Mouse (Mus musculus) cerebral cortex, adult 2 months (tissue): Measurements from ENCODE around the gene Itgb3bp.

ENCODE experiments used
- WGBS: fragments of 180-500 bp; shearing (Covaris S2); methylation state at CpG from one replicate; pipeline ENCODE4 v1.1.7; 2018; 5-methylcytosine and 5-hydroxymethylcytosine counted together

The Itgb3bp gene

DNA sequence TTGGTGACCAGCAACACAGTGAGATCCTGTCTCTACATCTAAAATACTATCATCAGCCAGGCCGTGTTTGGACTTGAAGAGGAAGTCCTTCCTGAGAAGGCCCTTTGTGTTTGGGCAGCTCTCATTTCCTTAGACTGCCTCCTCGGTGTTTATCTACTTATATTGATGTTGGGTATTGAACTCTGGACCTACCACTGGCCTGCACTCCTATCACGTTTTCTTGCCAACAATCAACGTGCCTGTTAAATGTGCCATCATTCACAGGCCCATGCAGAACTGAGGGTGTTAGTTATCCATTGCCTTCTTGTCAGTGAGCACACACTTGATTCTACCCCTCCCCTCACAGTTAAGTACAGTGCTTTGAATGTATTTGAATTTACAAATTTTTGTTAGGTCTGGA, 211.7 kb downstream of the Itgb3bp start:
- WGBS: 68% methylated on average over 4 of the region's 4 CpGs

DNA sequence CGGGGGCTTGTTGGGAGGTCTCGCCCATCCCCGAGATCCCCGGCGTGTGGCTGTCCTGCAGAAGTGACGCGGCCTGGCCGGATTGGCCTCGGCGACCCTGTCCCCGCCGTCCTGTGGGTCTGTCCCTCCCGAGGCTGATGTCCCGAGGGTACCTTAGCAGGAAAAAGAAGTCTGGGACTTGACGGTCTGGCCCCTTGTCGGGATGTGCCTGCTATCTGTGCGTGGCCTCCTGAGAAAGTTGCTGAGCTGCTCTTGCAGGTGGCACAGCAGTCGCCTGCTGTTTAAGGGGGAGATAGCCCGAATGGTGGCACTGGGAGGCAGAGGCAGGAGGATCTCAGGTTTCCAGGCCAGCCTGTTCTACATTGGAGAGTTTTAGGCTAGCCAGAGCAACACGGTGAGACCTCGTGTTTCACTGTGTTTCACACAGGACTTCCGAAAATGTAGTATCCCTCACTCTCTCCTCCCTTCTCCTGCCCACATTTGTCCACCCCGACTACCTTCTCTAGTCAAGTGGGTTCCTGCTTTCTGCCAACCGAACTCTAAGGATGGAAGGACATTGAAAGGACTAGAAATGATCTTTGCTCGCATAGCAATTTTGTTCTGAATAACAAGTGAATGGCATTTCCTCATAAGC, 213.7 kb downstream of the Itgb3bp start:
- 15% methylated on average over 25 of the region's 25 CpGs for WGBS
